ENCODE assay signal across 10 mouse cellular contexts in the genomic region with DNA sequence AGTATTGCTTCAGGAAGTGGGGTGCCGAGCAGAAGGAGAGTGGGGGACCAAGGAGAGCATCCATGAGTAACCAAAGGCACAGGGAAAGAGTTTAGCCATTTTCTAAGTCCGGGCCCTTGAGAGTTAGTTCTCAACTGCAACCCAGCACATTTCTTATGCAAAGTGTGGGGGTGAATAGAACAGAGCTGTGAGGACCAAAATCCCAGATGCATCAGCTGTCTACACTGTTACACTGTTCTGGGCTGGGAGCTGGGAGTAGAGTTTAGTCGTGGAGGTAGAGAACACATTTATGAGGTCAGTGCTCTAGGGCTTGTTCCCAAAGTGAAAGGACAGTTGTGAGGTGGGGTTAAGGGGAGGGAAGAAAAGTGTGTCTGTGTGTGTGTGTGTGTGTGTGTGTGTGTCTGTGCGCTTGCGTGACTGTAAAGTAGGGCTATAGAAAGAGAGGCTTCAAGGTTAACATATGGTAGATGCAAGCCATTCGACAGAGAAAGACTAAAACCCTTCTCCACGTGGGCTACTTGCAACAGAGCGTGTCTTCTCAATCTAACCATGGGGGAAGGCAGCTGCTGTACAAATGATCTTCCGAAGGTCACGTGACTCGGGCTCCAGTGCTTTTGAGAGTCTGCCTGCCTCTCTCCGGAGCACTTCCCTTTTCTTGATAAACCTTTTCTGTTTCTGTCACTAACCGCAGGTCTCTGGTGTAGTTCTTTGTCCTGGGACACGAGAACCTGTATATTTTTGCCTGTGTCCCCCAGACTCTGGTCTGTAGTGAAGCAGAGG.
DNase-seq lines count a peak whose midpoint lies in the region; ATAC-seq and TF ChIP-seq lines count a peak whose summit lies in the region.
"Had no signal": no experiment of that assay in that cellular context is flagged by ENCODE, and none has a peak within 500 bp of the region (broad histone marks: within the 10 kb centered on the region; RNA-seq: fewer than 3 reads in every experiment).

No protein-coding gene starts in this region.

- H3K4me2 ChIP-seq in kidney, embryonic 15.5 days: no peak overlapping the region
- H3K4me2 ChIP-seq in kidney, embryonic 16.5 days (replicated peaks; ENCODE audit: low read depth, low read length): no peak overlapping the region
- H3K4me2 ChIP-seq in forebrain, postnatal 0 days (ENCODE audit: low read depth): no peak overlapping the region
- H3K4me2 ChIP-seq: embryonic facial prominence, embryonic 12.5 days; limb, embryonic 12.5 days had no signal

- no peak for TF ChIP-seq CTCF in forebrain, postnatal 0 days (IDR thresholded peaks at IDR 0.05; ENCODE audit: low read depth)

- H3K27me3 ChIP-seq in kidney, embryonic 15.5 days: no peaks in the 10 kb centered on the region
- no peaks in the 10 kb centered on the region for H3K27me3 ChIP-seq in kidney, embryonic 16.5 days (ENCODE audit: insufficient read depth, low read length)
- no peaks in the 10 kb centered on the region; the same call in 1 of the 2 replicates for H3K27me3 ChIP-seq in forebrain, postnatal 0 days (ENCODE audit: insufficient read depth, low read length)
- H3K27me3 ChIP-seq: embryonic facial prominence, embryonic 12.5 days; limb, embryonic 12.5 days had no signal

- no peaks in the 10 kb centered on the region for H3K36me3 ChIP-seq in kidney, embryonic 15.5 days
- H3K36me3 ChIP-seq in kidney, embryonic 16.5 days (ENCODE audit: insufficient read depth, low read length): no peaks in the 10 kb centered on the region
- no peaks in the 10 kb centered on the region for H3K36me3 ChIP-seq in forebrain, postnatal 0 days (ENCODE audit: insufficient read depth)
- H3K36me3 ChIP-seq: embryonic facial prominence, embryonic 12.5 days; limb, embryonic 12.5 days had no signal

- peak; percentile 95 for DNase-seq in MEL-GATA-1-ER (ENCODE audit: extremely low read depth, low read depth)
- DNase-seq in lung, postnatal 36 days: peak; percentile 87
- peak; percentile 81 for DNase-seq in thymus, postnatal 0 days (ENCODE audit: low spot score)
- no peak for DNase-seq in forebrain, postnatal 0 days
- DNase-seq in ovary, adult 18-20 months (ENCODE audit: low spot score): no peak

- H3K9me3 ChIP-seq in kidney, embryonic 15.5 days (replicated peaks): no peaks in the 10 kb centered on the region
- no peaks in the 10 kb centered on the region for H3K9me3 ChIP-seq in kidney, embryonic 16.5 days (ENCODE audit: low read length)
- no peaks in the 10 kb centered on the region for H3K9me3 ChIP-seq in forebrain, postnatal 0 days (ENCODE audit: low read length)
- H3K9me3 ChIP-seq: embryonic facial prominence, embryonic 12.5 days; limb, embryonic 12.5 days had no signal

- ATAC-seq in kidney, embryonic 15.5 days (replicated peaks; ENCODE audit: low FRiP score): 0 out of 2 replicates have a peak, but pooled peaks have one; percentile 29
- no peak for ATAC-seq in kidney, embryonic 16.5 days (ENCODE audit: low FRiP score, low TSS enrichment)
- peak; percentile 91 to 93 for ATAC-seq in hematopoietic stem cell, adult 5-6 weeks (replicated peaks in 1 of 2; ENCODE audit: insufficient read depth in 1 of 2, low FRiP score in 2 of 2, low TSS enrichment in 1 of 2, low read depth in 1 of 2, poor library complexity in 2 of 2, severe bottlenecking in 2 of 2)
- ATAC-seq in forebrain, postnatal 0 days: no peak

- no peak overlapping the region for H3K9ac ChIP-seq in kidney, embryonic 15.5 days
- no peak overlapping the region for H3K9ac ChIP-seq in kidney, embryonic 16.5 days (replicated peaks; ENCODE audit: low read length)
- no peak overlapping the region for H3K9ac ChIP-seq in forebrain, postnatal 0 days
- H3K9ac ChIP-seq: embryonic facial prominence, embryonic 12.5 days; limb, embryonic 12.5 days had no signal

- WGBS in kidney, embryonic 15.5 days: 58% methylated on average over 14 of the region's 14 CpGs
- WGBS in kidney, embryonic 16.5 days: 58% methylated on average over 14 of the region's 14 CpGs
- WGBS in forebrain, postnatal 0 days: 69% methylated on average over 14 of the region's 14 CpGs

- H3K4me1 ChIP-seq in kidney, embryonic 15.5 days: peaks cover 13% of the 10 kb centered on the region
- H3K4me1 ChIP-seq in kidney, embryonic 16.5 days (ENCODE audit: insufficient read depth, low read length): no peaks in the 10 kb centered on the region
- no peaks in the 10 kb centered on the region for H3K4me1 ChIP-seq in forebrain, postnatal 0 days (ENCODE audit: insufficient read depth)
- H3K4me1 ChIP-seq: limb, embryonic 12.5 days had no signal

- 0 out of 2 replicates have a peak overlapping the region, but pooled peaks have one; percentile 13 for H3K27ac ChIP-seq in kidney, embryonic 15.5 days
- H3K27ac ChIP-seq in kidney, embryonic 16.5 days (ENCODE audit: low read length): no peak overlapping the region
- H3K27ac ChIP-seq in forebrain, postnatal 0 days (ENCODE audit: low read depth, low read length): no peak overlapping the region
- H3K27ac ChIP-seq: embryonic facial prominence, embryonic 12.5 days; limb, embryonic 12.5 days had no signal

- H3K4me3 ChIP-seq in kidney, embryonic 15.5 days (replicated peaks): no peak overlapping the region
- no peak overlapping the region for H3K4me3 ChIP-seq in kidney, embryonic 16.5 days (ENCODE audit: low read length)
- no peak overlapping the region for H3K4me3 ChIP-seq in forebrain, postnatal 0 days (ENCODE audit: low read depth, low read length)
- H3K4me3 ChIP-seq: embryonic facial prominence, embryonic 12.5 days; limb, embryonic 12.5 days had no signal

Comparison
In these comparisons a context has a peak if more than half of its experiments do, and no peak if none do; other contexts are left out.
1. ATAC-seq: peak in kidney, embryonic 15.5 days (single experiment) and hematopoietic stem cell, adult 5-6 weeks (2 of 2); none in kidney, embryonic 16.5 days (single experiment) and forebrain, postnatal 0 days (single experiment).
2. DNase-seq: peak in MEL-GATA-1-ER (single experiment), lung, postnatal 36 days (single experiment) and thymus, postnatal 0 days (single experiment); none in forebrain, postnatal 0 days (single experiment) and ovary, adult 18-20 months (single experiment).